Mouse (Mus musculus) urinary bladder, adult 18-20 months (tissue): ENCODE data around the gene Rbp1.
A peak's percentile ranks its signal among the peaks of the same experiment; 100 is the strongest.

Experiments used
- DNase-seq, 2 experiments: peaks; one replicate each; pipeline ENCODE4 v3.0.0; 2022; ENCODE audit warnings: low spot score in 2 of 2, mixed read lengths in 2 of 2

Rbp1 gene

GRCm38 (mm10) chr9:98422656-98423055 lies at the start of gene Rbp1:
Gene Rbp1, plus strand, starts transcription at chr9:98422961.
- DNase-seq: no peak

- DNase-seq: no peak
Observed at GRCm38 (mm10) chr9:98373358-98373757, 49.4 kb upstream of the Rbp1 start.

- DNase-seq: no peak
Observed at GRCm38 (mm10) chr9:98374897-98375296, 47.9 kb upstream of the Rbp1 start.

DNA sequence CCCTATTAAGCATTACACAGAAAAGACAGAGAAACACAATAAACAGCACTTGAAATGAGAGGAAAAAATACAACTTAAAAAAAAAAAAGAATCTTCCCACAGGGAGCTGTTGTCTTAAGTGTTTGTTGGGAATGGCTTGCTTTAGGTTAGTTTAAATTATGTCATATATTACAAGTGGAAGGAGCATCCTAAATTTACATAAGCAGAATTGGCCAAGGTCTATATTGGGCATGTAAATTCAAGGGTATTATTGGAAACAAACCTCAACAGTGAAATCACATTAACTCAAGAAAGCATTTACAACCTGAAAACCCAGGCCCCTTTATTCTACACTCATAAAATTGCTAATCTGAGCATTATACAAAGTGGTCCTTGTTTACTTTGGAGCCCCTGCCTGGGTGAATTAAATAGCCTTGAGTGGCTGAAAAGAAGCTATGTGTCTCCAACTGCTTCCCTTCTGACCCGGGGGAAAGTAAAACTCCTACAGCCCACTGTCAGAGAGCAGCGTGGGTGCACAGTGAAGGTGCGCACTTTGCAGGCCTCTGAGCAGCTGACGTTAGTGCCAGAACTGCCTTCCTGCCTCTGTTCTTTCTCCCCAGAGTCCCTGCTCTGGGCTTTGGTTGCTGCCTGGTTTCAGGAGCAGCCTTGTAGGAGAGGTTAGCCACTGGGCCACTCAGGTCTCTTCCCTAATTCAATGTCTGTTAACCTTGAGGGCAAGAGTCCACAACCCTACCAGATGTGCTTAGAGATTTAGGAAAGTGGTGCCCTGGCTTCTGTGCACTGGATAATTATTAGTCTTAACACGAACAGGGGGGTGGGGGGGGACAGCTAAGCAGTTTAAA lies 47.2 kb upstream of the Rbp1 start:
- DNase-seq: no peak

GRCm38 (mm10) chr9:98379736-98380135 lies 43.0 kb upstream of the Rbp1 start:
- no peak for DNase-seq

GRCm38 (mm10) chr9:98380593-98380992 lies 42.2 kb upstream of the Rbp1 start:
- no peak for DNase-seq

DNA sequence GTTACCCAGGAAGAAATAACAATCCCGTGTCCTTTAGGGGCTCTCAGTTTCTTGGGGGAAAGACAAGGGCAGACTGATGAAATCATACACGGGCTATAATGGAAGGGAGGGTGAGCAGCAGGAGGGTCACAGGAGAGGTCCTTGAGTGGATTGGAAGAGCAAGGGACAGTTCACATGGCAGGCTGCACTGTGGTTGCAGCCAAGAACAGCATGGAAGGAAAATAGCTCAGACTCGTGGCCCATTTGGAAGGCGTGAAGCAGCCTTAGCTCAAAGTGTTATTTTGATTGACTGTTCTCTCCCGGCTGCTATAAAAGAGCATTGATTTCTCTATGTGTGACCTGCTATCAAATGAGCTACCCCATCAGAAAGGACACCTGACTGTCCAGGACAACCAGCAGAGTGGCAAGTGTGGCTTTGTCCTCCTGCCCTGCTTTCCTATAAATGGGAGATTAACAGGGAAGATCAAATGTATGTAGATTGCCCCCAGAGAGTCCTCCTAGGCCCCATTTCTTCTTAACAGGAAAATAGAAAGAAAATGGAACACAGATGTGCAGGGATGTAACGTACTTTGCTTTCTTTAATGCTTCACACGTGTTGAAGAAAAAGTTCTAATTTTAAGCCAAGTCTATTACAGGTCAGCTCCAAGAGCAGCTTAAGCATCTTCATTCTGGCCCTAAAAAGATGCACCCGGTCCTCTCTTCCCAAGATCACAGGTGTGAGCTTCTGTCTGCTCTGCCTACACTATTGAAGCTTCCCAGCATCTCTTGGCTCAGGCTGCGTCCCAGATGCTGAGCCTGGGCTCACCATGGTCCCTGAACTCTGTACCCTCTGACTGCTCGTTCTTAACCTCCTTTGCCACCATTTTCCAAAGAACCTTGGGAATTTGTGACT lies 34.8 kb upstream of the Rbp1 start:
- no peak for DNase-seq

DNA sequence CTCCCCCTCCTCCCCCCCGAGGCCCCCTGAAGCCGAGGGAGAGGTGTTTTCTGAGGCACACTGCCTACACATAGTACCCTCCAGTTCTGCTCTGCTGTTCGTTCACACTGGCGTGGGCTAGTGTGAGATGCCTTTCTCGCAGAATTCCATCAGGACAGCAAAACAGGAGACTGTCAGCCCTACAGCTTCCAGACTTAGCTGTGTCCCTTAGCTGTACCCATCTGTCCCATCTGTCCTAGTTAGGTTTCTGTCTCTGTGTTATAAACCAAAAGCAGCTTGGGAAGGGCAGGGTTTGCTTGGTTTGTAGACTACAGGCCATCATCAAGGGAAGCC lies 34.2 kb upstream of the Rbp1 start:
- DNase-seq: no peak

GRCm38 (mm10) chr9:98393496-98393895 lies 29.3 kb upstream of the Rbp1 start:
- no peak for DNase-seq

DNA sequence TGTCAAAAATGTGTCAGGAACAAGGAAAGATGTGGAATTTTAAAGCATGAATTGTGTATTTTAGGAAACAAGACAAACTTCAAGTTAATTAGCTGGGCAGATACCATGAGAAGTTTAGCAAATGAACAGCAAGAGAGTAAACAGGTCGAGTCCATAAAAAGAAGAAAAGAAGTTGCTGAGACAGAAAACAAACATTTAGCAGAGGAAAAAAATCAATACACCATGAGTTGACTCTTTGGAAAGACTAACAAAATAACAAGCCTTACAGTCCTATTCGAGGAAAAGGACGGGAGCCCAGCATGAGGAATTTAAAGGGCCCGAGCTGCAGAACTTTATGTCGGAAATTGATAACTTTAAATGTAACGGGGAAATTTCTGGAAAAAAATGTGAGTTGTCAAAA lies 25.6 kb upstream of the Rbp1 start:
- no peak for DNase-seq

DNA sequence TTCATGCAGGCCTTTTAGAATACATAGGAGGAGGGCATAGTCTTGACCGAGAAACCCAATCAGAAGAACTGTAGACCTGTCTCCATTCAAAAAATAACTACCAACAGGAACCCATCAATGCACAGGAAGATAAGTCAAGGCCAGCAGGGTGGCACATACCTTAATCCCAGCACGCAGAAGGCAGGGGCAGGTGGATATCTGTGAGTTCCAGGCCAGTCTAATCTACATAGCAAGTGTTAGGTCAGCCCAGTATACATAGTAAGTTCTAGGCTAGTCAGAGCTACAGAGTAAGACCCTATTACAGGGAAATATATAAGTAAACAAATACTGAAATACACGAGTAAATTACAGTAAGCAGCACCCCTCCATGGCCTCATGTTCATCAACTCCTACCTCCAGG lies 24.9 kb upstream of the Rbp1 start:
- DNase-seq: no peak

DNA sequence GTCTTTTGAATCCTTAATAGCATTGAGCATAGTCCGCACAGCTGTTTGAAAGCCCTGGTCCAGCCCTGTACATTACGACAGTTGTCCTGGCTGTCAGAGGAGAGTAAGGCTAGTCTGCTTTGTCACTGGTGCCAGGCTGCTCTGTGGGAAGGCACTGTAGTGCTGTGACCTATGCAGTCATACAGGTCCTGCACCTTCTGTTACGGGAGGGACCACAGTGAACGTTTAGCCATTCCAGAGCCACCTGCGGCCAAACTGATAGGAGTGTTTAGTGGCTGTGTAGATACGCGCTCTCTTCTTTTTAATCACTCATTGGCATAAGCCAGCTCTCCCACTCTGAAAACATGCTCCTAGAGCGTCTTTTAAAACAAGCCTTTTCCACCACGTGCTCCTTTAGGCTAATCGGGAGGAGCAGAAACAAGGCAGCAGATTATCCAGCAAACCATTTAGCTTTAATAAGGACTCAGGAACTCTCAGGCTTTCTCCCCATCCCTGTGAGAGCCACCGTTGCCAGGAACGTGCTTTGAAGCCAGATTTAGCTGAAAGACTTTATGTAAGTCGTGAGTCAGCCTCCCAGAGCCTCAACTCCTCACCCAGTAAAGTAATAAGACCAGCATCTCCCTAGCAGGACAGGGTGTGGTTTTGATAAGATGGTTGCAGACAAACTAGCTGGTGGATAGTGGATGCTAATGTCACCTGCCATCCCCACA lies 22.4 kb upstream of the Rbp1 start:
- no peak for DNase-seq

GRCm38 (mm10) chr9:98401611-98402010 lies 21.1 kb upstream of the Rbp1 start:
- DNase-seq: no peak

DNA sequence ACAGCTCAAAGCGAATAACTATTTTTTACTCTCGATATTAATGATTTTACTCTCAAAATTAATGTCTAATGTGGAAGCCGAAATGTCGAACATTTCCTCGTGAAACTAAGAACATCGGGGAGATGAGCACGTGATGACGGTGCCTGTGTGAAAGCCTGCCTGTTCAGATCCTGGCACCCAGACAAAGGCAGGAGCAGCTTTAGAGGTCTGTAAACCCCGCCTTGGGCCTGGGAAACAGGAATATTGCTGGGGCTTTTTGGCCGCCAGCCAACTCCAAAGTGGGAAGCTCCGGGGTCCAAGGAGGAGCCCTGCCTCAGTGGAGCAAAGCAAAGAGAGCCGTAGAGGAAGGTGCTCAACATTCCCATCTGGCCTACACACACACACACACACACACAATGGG lies 15.0 kb upstream of the Rbp1 start:
- DNase-seq: no peak

DNA sequence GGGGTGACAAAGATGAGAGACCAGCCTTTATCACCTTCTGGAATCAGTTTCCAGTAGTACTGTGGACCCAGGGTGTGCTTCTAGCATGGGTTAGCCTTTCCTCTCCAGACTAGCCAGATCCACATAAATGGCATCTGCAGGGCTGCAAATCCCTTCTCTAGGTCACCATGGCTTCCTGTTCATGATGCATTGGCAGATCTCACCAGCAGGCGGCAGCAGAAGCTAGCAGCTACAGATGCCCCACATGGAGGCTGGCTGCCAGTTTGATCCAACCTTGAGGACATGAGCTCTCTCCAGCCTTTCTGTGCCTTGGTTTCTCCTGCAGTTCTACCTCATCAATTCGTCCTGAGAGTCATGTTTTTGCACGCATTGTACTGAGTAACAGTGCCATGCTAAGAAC lies 13.6 kb upstream of the Rbp1 start:
- DNase-seq: peak; percentile 40 to 67

DNA sequence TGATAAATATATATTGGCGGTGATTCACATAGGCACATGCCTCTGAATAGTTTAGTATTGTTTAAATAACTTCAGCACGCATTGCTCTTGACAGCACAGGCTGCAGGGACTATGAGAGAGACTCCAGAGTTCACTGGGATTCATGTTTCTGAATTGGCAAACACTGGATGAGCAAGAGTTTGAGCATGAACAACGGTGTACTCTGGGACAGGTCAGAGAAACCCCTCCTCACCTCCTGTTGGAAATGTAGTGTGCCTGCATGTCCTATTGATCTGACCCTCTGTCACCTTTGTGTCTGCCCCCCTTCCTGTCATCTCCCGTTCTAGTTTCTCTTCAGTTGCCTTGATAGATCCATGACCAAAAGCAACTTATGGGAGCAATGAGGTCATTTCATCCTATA lies 7.3 kb upstream of the Rbp1 start:
- DNase-seq: no peak

GRCm38 (mm10) chr9:98417919-98418318 lies 4.8 kb upstream of the Rbp1 start:
- DNase-seq: no peak

GRCm38 (mm10) chr9:98418346-98418745 lies 4.4 kb upstream of the Rbp1 start:
- no peak for DNase-seq

- no peak for DNase-seq
Observed at GRCm38 (mm10) chr9:98420666-98421065, 2.1 kb upstream of the Rbp1 start.

DNA sequence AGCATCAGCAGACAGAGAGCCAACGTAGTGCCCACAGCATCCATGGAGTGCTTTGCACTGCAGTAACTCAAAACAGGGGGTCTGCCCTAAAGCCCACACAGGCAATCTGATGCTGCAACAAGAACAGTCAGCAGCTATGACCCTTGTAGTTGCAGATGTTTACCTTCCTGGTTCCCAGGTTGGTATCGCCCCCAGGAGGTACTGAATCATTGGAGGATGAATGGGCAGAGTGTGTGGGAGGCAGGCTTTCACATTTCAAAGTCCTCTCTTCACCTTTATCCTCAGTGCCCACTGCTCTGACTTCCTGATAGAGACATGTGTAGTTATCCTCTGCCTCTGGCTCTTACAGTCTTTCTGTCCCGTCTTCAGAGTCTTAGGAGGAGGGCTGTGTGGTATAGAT lies 858 bp upstream of the Rbp1 start:
- DNase-seq: no peak

GRCm38 (mm10) chr9:98423691-98424090 lies 930 bp downstream of the Rbp1 start:
- no peak for DNase-seq

GRCm38 (mm10) chr9:98424291-98424690 lies 1.5 kb downstream of the Rbp1 start:
- DNase-seq: no peak
